Mouse (Mus musculus) midbrain, embryonic 16.5 days (tissue): ENCODE results near the gene Mroh3. TPM values are rescaled to one million over a fixed set of nuclear protein-coding genes. Genes with fewer than 3 reads are reported as not detected.
A peak's percentile ranks its signal among the peaks of the same experiment; 100 is the strongest.

Experiments
- ATAC-seq: fragments of 200-750 bp; cut with Nextera tagmentation; 2 replicates; pipeline ENCODE4 v1.8.0; 2017; ENCODE audit warnings: moderate TSS enrichment
- H3K27ac ChIP-seq: fragments of 300-500 bp; sonication (generic); 2 replicates; pipeline ENCODE4 v1.5.1; 2014; ENCODE audit warnings: mild to moderate bottlenecking, low read length, mixed read lengths
- H3K27me3 ChIP-seq: fragments of 300-500 bp; sonication (generic); 2 replicates; pipeline ENCODE4 v1.6.1; 2014; ENCODE audit warnings: low read depth, low read length, mixed read lengths; ENCODE audit not compliant: control insufficient read depth, insufficient read depth
- H3K36me3 ChIP-seq: fragments of 300-500 bp; sonication (generic); 2 replicates; pipeline ENCODE4 v1.6.1; 2014; ENCODE audit warnings: mild to moderate bottlenecking, low read length, moderate library complexity, mixed read lengths; ENCODE audit not compliant: control insufficient read depth, insufficient read depth
- H3K4me1 ChIP-seq: fragments of 300-500 bp; sonication (generic); 2 replicates; pipeline ENCODE4 v1.6.1; 2014; ENCODE audit warnings: mild to moderate bottlenecking, low read length, mixed read lengths; ENCODE audit not compliant: control insufficient read depth, insufficient read depth
- H3K4me2 ChIP-seq: fragments of 300-500 bp; sonication (generic); 2 replicates; pipeline ENCODE4 v1.6.1; 2014; ENCODE audit warnings: mild to moderate bottlenecking, low read length, mixed read lengths
- H3K4me3 ChIP-seq: fragments of 300-500 bp; sonication (generic); 2 replicates; pipeline ENCODE4 v1.5.1; 2014; ENCODE audit warnings: low read depth, mild to moderate bottlenecking, low read length, moderate library complexity, mixed read lengths
- H3K9ac ChIP-seq: fragments of 300-500 bp; sonication (generic); 2 replicates; pipeline ENCODE4 v1.6.1; 2014; ENCODE audit warnings: low read depth, low read length, mixed read lengths
- H3K9me3 ChIP-seq: fragments of 300-500 bp; sonication (generic); replicated peaks from 2 replicates; pipeline ENCODE4 v1.6.1; 2014; ENCODE audit warnings: mild to moderate bottlenecking, low read length, mixed read lengths; ENCODE audit not compliant: control insufficient read depth, poor library complexity, severe bottlenecking
- WGBS: fragments of 180-500 bp; shearing (Covaris S2); extraction: QIAGEN DNeasy Blood & Tissue Kit; methylation state at CpG from one replicate; pipeline ENCODE4 v1.1.7; 2014; 5-methylcytosine and 5-hydroxymethylcytosine counted together
- polyA plus RNA-seq: library from polyadenylated mRNA; unstranded; fragments of >200 nt; fragmentation: Nextera tagmentation; extraction: Ambion mirVana; gene quantifications from 2 replicates; pipeline ENCODE4 v1.2.1, GENCODE M21; 2015

Gene Mroh3
- polyA plus RNA-seq, 1 experiment from 2014 or later: not detected

DNA sequence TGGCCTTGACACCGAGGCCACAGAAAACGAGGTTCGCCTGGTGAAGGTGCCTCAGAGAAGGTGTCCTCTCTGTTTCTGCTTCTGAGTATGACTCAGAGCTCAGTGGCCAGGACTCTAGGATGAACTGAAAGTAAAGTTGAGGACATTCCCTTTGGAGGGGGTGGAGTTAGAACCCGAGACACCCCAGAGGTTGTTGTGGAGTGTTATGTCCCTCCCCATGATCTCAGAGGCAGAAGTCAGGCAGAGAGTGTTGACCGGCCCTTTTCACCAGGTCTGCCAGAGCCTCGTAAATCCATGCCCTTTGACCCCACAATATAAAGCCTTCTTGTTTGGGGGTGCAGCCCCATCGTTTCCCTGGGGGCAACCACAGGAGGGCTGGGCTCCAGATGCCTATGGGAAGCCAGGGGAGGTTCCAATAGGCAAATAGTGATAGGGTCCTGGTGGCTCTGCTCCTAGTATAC is 75.5 kb downstream of the Mroh3 start:
- Histone ChIP-seq H3K36me3 (no peaks in the 10 kb centered on the region), H3K27ac (peak overlapping the region; percentile 56), H3K27me3 (no peaks in the 10 kb centered on the region), H3K4me2 (peak overlapping the region; percentile 37), H3K4me3 (no peak overlapping the region), H3K9ac (peak overlapping the region; percentile 48), H3K9me3 (no peaks in the 10 kb centered on the region), H3K4me1 (peaks cover 85% of the 10 kb centered on the region)
- 22% methylated on average over 7 of the region's 7 CpGs for WGBS
- no peak for ATAC-seq

DNA sequence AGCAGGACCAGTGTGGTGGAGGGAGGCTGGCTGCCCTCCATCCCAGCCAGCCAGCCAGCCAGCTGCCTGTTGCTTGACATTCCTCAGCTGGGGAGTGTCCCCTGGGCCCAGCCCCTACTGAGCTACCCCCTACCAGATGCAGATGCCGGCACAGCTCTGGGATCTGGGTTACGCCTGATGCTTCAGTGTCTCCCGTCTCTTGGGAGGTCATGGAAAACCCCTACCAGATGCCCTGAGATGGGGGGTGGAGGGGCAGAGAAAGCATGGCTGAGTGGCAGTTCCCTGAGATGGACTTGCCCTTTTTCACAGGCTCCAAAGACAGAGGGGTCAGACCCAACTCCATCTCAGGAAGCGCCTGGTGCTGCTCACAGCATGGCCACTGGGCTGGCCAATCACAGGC is 76.1 kb downstream of the Mroh3 start:
- no peak overlapping the region for H3K4me3 ChIP-seq
- H3K4me2 ChIP-seq: peak overlapping the region; percentile 2; the same call in 1 of the 2 replicates
- no peak overlapping the region for H3K27ac ChIP-seq
- H3K4me1 ChIP-seq: peaks cover 79% of the 10 kb centered on the region
- no peaks in the 10 kb centered on the region for H3K27me3 ChIP-seq
- peak overlapping the region; percentile 22; the same call in 1 of the 2 replicates for H3K9ac ChIP-seq
- no peaks in the 10 kb centered on the region for H3K9me3 ChIP-seq
- WGBS: 41% methylated on average over 4 of the region's 4 CpGs
- H3K36me3 ChIP-seq: no peaks in the 10 kb centered on the region
- no peak for ATAC-seq

DNA sequence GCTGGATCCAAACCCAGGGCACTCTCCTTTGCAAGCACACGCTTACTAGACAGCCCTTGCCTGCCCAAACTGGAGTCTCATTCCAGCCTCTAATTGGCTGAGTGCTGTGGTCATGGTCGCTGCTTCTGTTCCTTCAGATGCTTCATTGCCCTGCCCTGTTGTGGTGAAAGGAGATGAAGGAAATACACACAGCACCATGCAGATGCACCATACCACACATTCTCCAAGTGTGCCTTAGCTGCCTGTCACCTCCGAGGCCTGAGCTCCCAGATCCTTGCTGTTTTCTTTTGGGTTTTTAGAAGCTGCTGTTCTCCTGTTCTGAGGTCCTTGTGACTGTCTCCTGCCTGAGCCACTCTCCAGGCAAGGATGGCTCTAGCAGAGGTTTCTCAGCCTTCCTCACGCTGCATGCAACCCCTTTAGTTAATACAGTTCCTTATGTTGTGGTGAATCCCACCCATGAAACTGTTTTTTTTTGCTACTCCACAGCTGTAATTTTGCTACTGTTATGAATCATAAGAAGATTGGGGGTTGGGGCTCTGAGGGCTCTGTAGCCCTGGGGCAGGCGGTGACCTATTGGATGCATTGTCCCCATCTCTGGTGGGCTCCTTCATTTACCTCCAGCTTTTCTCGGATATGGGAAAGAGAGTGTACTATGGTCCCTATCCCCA is 76.7 kb downstream of the Mroh3 start:
- Histone ChIP-seq H3K27me3 (no peaks in the 10 kb centered on the region), H3K9me3 (no peaks in the 10 kb centered on the region), H3K4me3 (no peak overlapping the region), H3K9ac (peak overlapping the region; percentile 22), H3K4me1 (peaks cover 73% of the 10 kb centered on the region), H3K27ac (no peak overlapping the region), H3K36me3 (no peaks in the 10 kb centered on the region), H3K4me2 (peak overlapping the region; percentile 28)
- WGBS: 65% methylated on average over 6 of the region's 6 CpGs
- ATAC-seq: no peak

DNA sequence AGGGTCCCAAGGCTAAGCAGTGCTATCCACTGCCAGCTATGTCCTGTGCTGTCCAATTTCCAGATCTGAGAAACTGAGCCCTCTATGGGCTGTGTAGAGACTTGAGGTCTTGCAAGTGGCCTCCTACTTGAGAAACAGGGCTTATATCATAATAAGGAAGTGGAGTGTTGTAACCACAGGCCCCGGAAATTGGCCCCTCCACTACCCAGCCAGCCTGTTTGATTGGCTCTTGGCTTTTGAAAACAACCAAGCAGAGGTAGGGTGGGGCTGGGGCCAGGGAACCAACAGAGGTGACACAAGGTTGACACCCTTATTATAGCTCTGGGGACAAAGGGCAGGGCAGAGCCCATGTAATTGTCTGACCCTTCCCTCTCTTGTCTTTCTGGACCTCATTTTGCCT is 77.6 kb downstream of the Mroh3 start:
- no peak overlapping the region for H3K27ac ChIP-seq
- no peaks in the 10 kb centered on the region for H3K9me3 ChIP-seq
- no peak overlapping the region for H3K9ac ChIP-seq
- H3K4me1 ChIP-seq: peaks cover 72% of the 10 kb centered on the region
- H3K4me3 ChIP-seq: no peak overlapping the region
- no peak for ATAC-seq
- H3K36me3 ChIP-seq: no peaks in the 10 kb centered on the region
- no peaks in the 10 kb centered on the region for H3K27me3 ChIP-seq
- 47% methylated on average over 1 of the region's 1 CpGs for WGBS
- H3K4me2 ChIP-seq: peak overlapping the region; percentile 87; the same call in 1 of the 2 replicates

DNA sequence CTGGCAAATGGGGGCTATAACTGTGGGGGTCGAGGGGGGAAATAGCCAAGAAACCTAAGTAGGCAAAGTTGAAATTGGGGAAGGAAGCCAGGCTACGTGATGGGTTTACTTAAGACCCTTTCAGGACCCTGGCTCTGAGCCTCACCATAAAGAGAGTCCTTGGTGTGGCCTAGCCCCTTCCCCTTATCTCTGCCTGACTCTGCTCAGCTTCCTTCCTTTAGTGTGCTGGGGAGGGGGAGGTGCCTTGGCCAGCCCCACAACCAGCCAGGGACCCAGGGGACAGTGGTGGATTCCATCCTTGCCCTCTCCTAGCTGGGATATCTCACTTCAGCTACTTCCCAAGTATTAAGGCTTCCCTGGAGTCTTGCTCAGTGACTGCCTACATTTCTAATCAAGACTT is 78.1 kb downstream of the Mroh3 start:
- H3K4me3 ChIP-seq: peak overlapping the region; percentile 85; the same call in 1 of the 2 replicates
- 76% methylated on average over 2 of the region's 2 CpGs for WGBS
- H3K27me3 ChIP-seq: no peaks in the 10 kb centered on the region
- peaks cover 69% of the 10 kb centered on the region for H3K4me1 ChIP-seq
- no peak for ATAC-seq
- no peaks in the 10 kb centered on the region for H3K9me3 ChIP-seq
- H3K36me3 ChIP-seq: no peaks in the 10 kb centered on the region
- peak overlapping the region; percentile 87 for H3K4me2 ChIP-seq
- peak overlapping the region; percentile 98 for H3K9ac ChIP-seq
- H3K27ac ChIP-seq: no peak overlapping the region

DNA sequence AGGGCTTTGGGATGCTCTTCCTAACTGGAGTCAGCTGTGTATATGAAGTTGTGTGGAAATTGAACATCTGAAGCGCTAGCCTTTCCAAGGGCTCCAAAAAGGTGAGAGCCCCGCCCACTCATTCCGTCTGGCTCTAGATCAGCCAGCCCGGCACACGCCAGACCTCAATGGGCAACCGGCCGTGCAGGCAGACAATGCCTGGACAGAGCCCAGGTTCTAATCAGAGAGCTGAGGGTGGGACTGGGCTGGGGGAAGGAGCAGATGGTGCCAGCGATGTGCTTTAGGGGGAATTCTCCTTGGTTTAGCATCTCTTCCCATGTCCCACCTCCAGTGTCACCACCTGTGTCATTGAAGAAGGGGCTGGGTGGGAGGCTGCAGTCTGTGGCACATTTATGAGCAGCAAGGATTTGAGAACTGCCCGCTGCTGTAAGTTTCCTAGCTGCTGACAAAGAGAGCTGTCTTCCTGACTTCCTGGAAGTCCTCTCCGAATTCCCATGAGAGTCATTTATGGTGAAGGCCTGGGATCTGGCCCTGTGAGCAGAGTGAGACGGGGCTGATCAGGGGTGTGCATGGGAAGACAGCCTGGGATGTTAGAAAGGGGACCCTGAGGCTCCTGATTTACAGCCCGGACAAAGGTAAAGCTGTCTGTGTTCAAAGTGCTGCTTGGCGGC is 78.9 kb downstream of the Mroh3 start:
- Histone ChIP-seq H3K4me2 (peak overlapping the region; percentile 87), H3K9me3 (no peaks in the 10 kb centered on the region), H3K36me3 (no peaks in the 10 kb centered on the region), H3K4me1 (peaks cover 60% of the 10 kb centered on the region), H3K9ac (peak overlapping the region; percentile 98), H3K27ac (peak overlapping the region; percentile 96), H3K27me3 (no peaks in the 10 kb centered on the region), H3K4me3 (peak overlapping the region; percentile 85)
- 28% methylated on average over 13 of the region's 13 CpGs for WGBS
- ATAC-seq: no peak

DNA sequence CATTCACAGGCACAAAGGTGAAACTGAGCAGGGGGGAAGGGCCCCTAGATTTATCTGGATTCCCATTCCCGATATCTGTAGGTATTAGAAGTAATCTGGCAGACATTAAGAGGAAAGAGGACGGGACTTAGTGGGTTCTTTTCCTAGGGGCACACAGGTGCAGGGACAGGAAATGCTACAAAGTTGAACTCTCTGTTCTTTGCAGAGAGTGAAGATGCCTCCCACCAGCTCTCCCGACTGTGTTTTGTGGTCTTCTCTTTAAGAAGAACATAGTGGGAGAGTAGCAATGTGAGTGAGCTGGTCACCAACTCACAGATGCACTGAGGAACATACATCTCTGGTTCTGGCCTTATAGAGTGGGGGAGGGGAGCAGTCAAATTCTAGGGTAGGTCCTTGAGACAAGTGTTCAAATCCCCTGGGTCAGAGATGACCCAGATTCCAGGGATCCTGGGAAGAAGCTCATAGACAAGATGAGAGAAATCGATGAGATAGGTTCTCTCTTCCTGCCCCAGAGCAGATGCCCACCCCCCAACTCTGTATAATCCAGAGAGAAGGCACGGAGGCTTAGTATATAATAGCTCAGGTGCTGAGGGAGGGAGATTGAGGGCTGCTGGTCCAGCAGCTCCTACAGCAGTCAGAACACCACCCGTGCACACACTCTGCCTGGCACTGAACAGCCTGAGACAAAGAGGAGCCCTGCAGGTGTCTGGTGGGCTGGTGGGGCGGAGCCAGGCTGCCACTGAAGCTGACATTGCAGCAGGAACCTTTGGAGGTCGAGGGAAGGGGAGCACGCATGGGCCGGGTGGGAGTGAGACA is 80.0 kb downstream of the Mroh3 start:
- H3K9ac ChIP-seq: peak overlapping the region; percentile 98
- peaks cover 49% of the 10 kb centered on the region for H3K4me1 ChIP-seq
- H3K4me2 ChIP-seq: peak overlapping the region; percentile 87
- peak; percentile 22; the same call in 1 of the 2 replicates for ATAC-seq
- H3K4me3 ChIP-seq: peak overlapping the region; percentile 85
- no peaks in the 10 kb centered on the region for H3K9me3 ChIP-seq
- WGBS: 11% methylated on average over 10 of the region's 10 CpGs
- no peaks in the 10 kb centered on the region for H3K27me3 ChIP-seq
- H3K27ac ChIP-seq: peak overlapping the region; percentile 96
- H3K36me3 ChIP-seq: no peaks in the 10 kb centered on the region
